Mouse (Mus musculus): ENCODE measurements around the gene Lin52.

The Lin52 gene

GRCm38 (mm10) chr12:84478937-84479336, 27.7 kb downstream of the Lin52 start:
- no peak for DNase-seq

GRCm38 (mm10) chr12:84481251-84481650, 30.0 kb downstream of the Lin52 start:
- DNase-seq: no peak

GRCm38 (mm10) chr12:84482778-84483585, 31.8 kb downstream of the Lin52 start:
- no peak for DNase-seq

GRCm38 (mm10) chr12:84487324-84488056, 36.3 kb downstream of the Lin52 start:
- DNase-seq: peak; percentile 15 to 58

- DNase-seq: no peak
Observed at GRCm38 (mm10) chr12:84496795-84497194, 45.6 kb downstream of the Lin52 start.

- DNase-seq: no peak
Observed at GRCm38 (mm10) chr12:84500528-84501263, 49.5 kb downstream of the Lin52 start.

- DNase-seq: no peak
Observed at GRCm38 (mm10) chr12:84501278-84501677, 50.1 kb downstream of the Lin52 start.

- no peak for DNase-seq
Observed at GRCm38 (mm10) chr12:84506856-84507255, 55.6 kb downstream of the Lin52 start.

- peak; percentile 21 to 72 for DNase-seq
Observed at GRCm38 (mm10) chr12:84512016-84512415, 60.8 kb downstream of the Lin52 start.

- DNase-seq: no peak
Observed at GRCm38 (mm10) chr12:84515486-84515885, 64.3 kb downstream of the Lin52 start.

- DNase-seq: no peak
Observed at GRCm38 (mm10) chr12:84516642-84517041, 65.4 kb downstream of the Lin52 start.

- no peak for DNase-seq
Observed at GRCm38 (mm10) chr12:84518018-84518417, 66.8 kb downstream of the Lin52 start.

- DNase-seq: peak in 1 of 2 experiments; percentile 52
Observed at GRCm38 (mm10) chr12:84523728-84524127, 72.5 kb downstream of the Lin52 start.

GRCm38 (mm10) chr12:84524147-84525050, 73.2 kb downstream of the Lin52 start:
- no peak for DNase-seq

GRCm38 (mm10) chr12:84525422-84525821, 74.2 kb downstream of the Lin52 start:
- DNase-seq: no peak

GRCm38 (mm10) chr12:84530426-84530825, 79.2 kb downstream of the Lin52 start:
- DNase-seq: no peak

- no peak for DNase-seq
Observed at GRCm38 (mm10) chr12:84531906-84532829, 80.9 kb downstream of the Lin52 start.

GRCm38 (mm10) chr12:84532830-84533199, 81.6 kb downstream of the Lin52 start:
- no peak for DNase-seq

GRCm38 (mm10) chr12:84533706-84534486, 82.7 kb downstream of the Lin52 start:
- peak; percentile 24 to 52 for DNase-seq

- peak in 1 of 2 experiments; percentile 38 for DNase-seq
Observed at GRCm38 (mm10) chr12:84539537-84539936, 88.3 kb downstream of the Lin52 start.
